Mouse (Mus musculus): ENCODE data around the gene Zfp865. TPM values are rescaled to one million over a fixed set of nuclear protein-coding genes. Genes with fewer than 3 reads are reported as not detected.
"Not testable (repeated sequence)": the region's sequence is repeated elsewhere in the genome, so short reads cannot be mapped to it uniquely, and the experiment has no call there.

Gene Zfp865
- polyA plus RNA-seq, 1 experiment from 2014 or later = 1.2 TPM

GRCm38 (mm10) chr7:4993999-4994788, 26.0 kb upstream of the Zfp865 start:
- Histone ChIP-seq H3K27ac (ENCODE audit: low read length) (no peak overlapping the region), H3K4me3 (ENCODE audit: low read depth, low read length) (no peak overlapping the region), H3K4me1 (ENCODE audit: control insufficient read depth, low read depth, low read length) (no peaks in the 10 kb centered on the region; the same call in 1 of the 2 replicates), H3K4me2 (ENCODE audit: low read depth, low read length) (no peak overlapping the region), H3K9ac (ENCODE audit: low read depth, low read length) (no peak overlapping the region), H3K36me3 (ENCODE audit: control insufficient read depth, insufficient read depth) (0 out of 2 replicates have a peak, but pooled peaks cover 3% of the 10 kb centered on the region), H3K9me3 (replicated peaks; ENCODE audit: control insufficient read depth, low read length) (no peaks in the 10 kb centered on the region), H3K27me3 (ENCODE audit: control insufficient read depth, insufficient read depth, low read depth, low read length) (peaks cover 20% of the 10 kb centered on the region)
- WGBS (ENCODE audit: insufficient replicate concordance) = 52% methylated on average over 59 of the region's 59 CpGs
- ATAC-seq (ENCODE audit: low read depth) = no peak

- 0 out of 2 replicates have a peak, but pooled peaks cover 3% of the 10 kb centered on the region for H3K36me3 ChIP-seq (ENCODE audit: control insufficient read depth, insufficient read depth)
- H3K9ac ChIP-seq (ENCODE audit: low read depth, low read length) = peak overlapping the region; percentile 58
- 0 out of 2 replicates have a peak, but pooled peaks have one; percentile 13 for ATAC-seq (ENCODE audit: low read depth)
- 8% methylated on average over 17 of the region's 19 CpGs for WGBS (ENCODE audit: insufficient replicate concordance)
- H3K4me2 ChIP-seq (ENCODE audit: low read depth, low read length) = peak overlapping the region; percentile 56
- no peaks in the 10 kb centered on the region; the same call in 1 of the 2 replicates for H3K4me1 ChIP-seq (ENCODE audit: control insufficient read depth, low read depth, low read length)
- no peaks in the 10 kb centered on the region for H3K9me3 ChIP-seq (replicated peaks; ENCODE audit: control insufficient read depth, low read length)
- peaks cover 20% of the 10 kb centered on the region for H3K27me3 ChIP-seq (ENCODE audit: control insufficient read depth, insufficient read depth, low read depth, low read length)
- H3K27ac ChIP-seq (ENCODE audit: low read length) = no peak overlapping the region
- H3K4me3 ChIP-seq (ENCODE audit: low read depth, low read length) = peak overlapping the region; percentile 63
Measured at GRCm38 (mm10) chr7:4995268-4996002, 24.7 kb upstream of the Zfp865 start.

- Histone ChIP-seq H3K36me3 (ENCODE audit: control insufficient read depth, insufficient read depth) (0 out of 2 replicates have a peak, but pooled peaks cover 3% of the 10 kb centered on the region), H3K9ac (ENCODE audit: low read depth, low read length) (peak within 1 kb of the TSS; percentile 58), H3K4me1 (ENCODE audit: control insufficient read depth, low read depth, low read length) (no peaks in the 10 kb centered on the region; the same call in 1 of the 2 replicates), H3K27me3 (ENCODE audit: control insufficient read depth, insufficient read depth, low read depth, low read length) (peaks cover 20% of the 10 kb centered on the region), H3K9me3 (replicated peaks; ENCODE audit: control insufficient read depth, low read length) (no peaks in the 10 kb centered on the region), H3K27ac (ENCODE audit: low read length) (no peak within 1 kb of the TSS; the same call in 1 of the 2 replicates), H3K4me2 (ENCODE audit: low read depth, low read length) (peak within 1 kb of the TSS; percentile 56), H3K4me3 (ENCODE audit: low read depth, low read length) (peak within 1 kb of the TSS; percentile 63)
- peak; percentile 73 for ATAC-seq (ENCODE audit: low read depth)
- 12% methylated on average over 12 of the region's 26 CpGs for whole genome bisulfite sequencing (ENCODE audit: insufficient replicate concordance)
Measured at GRCm38 (mm10) chr7:4996003-4996895, 23.9 kb upstream of the Zfp865 start, which contains the start of gene Zfp579. TSS of gene Zfp579 (minus strand) at chr7:4996158.

GRCm38 (mm10) chr7:4996934-4997333, 23.2 kb upstream of the Zfp865 start:
- ATAC-seq (ENCODE audit: low read depth) = no peak
- Histone ChIP-seq H3K27ac (ENCODE audit: low read length) (no peak overlapping the region), H3K9ac (ENCODE audit: low read depth, low read length) (no peak overlapping the region), H3K4me3 (ENCODE audit: low read depth, low read length) (no peak overlapping the region), H3K36me3 (ENCODE audit: control insufficient read depth, insufficient read depth) (0 out of 2 replicates have a peak, but pooled peaks cover 3% of the 10 kb centered on the region), H3K27me3 (ENCODE audit: control insufficient read depth, insufficient read depth, low read depth, low read length) (peaks cover 20% of the 10 kb centered on the region), H3K9me3 (replicated peaks; ENCODE audit: control insufficient read depth, low read length) (no peaks in the 10 kb centered on the region), H3K4me2 (ENCODE audit: low read depth, low read length) (no peak overlapping the region), H3K4me1 (ENCODE audit: control insufficient read depth, low read depth, low read length) (no peaks in the 10 kb centered on the region; the same call in 1 of the 2 replicates)
- WGBS (ENCODE audit: insufficient replicate concordance) = 64% methylated on average over 6 of the region's 8 CpGs

DNA sequence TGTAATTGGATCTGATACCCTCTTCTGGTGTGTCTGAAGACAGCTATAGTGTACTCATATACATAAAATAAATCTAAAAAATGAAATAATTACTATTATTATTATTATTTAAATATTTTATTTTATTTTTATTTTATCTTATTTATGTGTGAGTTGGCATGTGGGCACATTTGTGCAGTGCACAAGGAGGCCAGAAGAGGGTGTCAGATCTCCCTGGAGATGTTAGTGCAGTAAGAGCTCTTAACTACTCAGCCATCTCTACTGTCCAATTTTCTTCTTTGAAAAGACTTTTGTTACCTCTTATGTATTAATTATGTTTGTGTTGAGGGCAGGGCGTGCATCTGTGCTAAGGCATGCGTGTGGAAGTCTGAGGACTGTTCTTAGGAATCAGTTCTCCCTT, 20.3 kb upstream of the Zfp865 start:
- no peaks in the 10 kb centered on the region for H3K36me3 ChIP-seq (ENCODE audit: control insufficient read depth, insufficient read depth)
- H3K4me1 ChIP-seq (ENCODE audit: control insufficient read depth, low read depth, low read length) = no peaks in the 10 kb centered on the region; the same call in 1 of the 2 replicates
- WGBS (ENCODE audit: insufficient replicate concordance) = 29% methylated on average over 2 of the region's 2 CpGs
- no peak overlapping the region for H3K27ac ChIP-seq (ENCODE audit: low read length)
- H3K9me3 ChIP-seq (replicated peaks; ENCODE audit: control insufficient read depth, low read length) = no peaks in the 10 kb centered on the region; the same call in 1 of the 2 replicates
- no peak overlapping the region for H3K9ac ChIP-seq (ENCODE audit: low read depth, low read length)
- no peak for ATAC-seq (ENCODE audit: low read depth)
- peaks cover 5% of the 10 kb centered on the region for H3K27me3 ChIP-seq (ENCODE audit: control insufficient read depth, insufficient read depth, low read depth, low read length)
- H3K4me3 ChIP-seq (ENCODE audit: low read depth, low read length) = no peak overlapping the region
- H3K4me2 ChIP-seq (ENCODE audit: low read depth, low read length) = no peak overlapping the region

DNA sequence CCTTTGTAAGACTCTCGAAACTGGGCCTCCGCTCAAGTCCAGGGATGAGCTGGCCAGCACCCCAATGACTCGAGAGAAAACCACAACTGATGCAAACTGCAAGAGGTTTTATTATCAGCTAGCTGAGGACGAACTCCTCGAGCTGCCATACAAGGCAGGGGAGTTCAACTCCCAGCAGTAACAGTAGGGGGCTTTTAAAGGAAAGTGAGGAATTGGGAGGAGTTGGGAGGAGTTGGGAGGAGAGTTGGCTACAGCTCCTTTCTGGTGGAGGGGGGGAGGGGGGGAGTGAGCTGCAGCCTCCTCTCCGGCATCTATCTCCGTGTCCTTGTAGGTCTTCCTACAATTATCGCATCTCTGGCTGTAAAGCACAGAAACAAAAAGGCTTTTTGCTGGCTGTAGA, 17.3 kb upstream of the Zfp865 start:
- not testable (repeated sequence) for H3K4me1 ChIP-seq (ENCODE audit: control insufficient read depth, low read depth, low read length); H3K4me2 ChIP-seq (ENCODE audit: low read depth, low read length); H3K27me3 ChIP-seq (ENCODE audit: control insufficient read depth, insufficient read depth, low read depth, low read length); H3K9me3 ChIP-seq (replicated peaks; ENCODE audit: control insufficient read depth, low read length); H3K27ac ChIP-seq (ENCODE audit: low read length); ATAC-seq (ENCODE audit: low read depth); H3K9ac ChIP-seq (ENCODE audit: low read depth, low read length); H3K4me3 ChIP-seq (ENCODE audit: low read depth, low read length)
- WGBS (ENCODE audit: insufficient replicate concordance) = 57% methylated on average over 8 of the region's 8 CpGs
- H3K36me3 ChIP-seq (ENCODE audit: control insufficient read depth, insufficient read depth) = peaks cover 10% of the 10 kb centered on the region

- no peak overlapping the region for H3K4me3 ChIP-seq (ENCODE audit: low read depth, low read length)
- H3K36me3 ChIP-seq (ENCODE audit: control insufficient read depth, insufficient read depth) = peaks cover 56% of the 10 kb centered on the region
- no peak overlapping the region for H3K4me2 ChIP-seq (ENCODE audit: low read depth, low read length)
- WGBS (ENCODE audit: insufficient replicate concordance) = 90% methylated on average over 26 of the region's 26 CpGs
- no peak overlapping the region for H3K9ac ChIP-seq (ENCODE audit: low read depth, low read length)
- peaks cover 3% of the 10 kb centered on the region for H3K4me1 ChIP-seq (ENCODE audit: control insufficient read depth, low read depth, low read length)
- no peak overlapping the region for H3K27ac ChIP-seq (ENCODE audit: low read length)
- H3K9me3 ChIP-seq (replicated peaks; ENCODE audit: control insufficient read depth, low read length) = no peaks in the 10 kb centered on the region
- ATAC-seq (ENCODE audit: low read depth) = no peak
- H3K27me3 ChIP-seq (ENCODE audit: control insufficient read depth, insufficient read depth, low read depth, low read length) = no peaks in the 10 kb centered on the region
Measured at GRCm38 (mm10) chr7:5008229-5008628, 11.9 kb upstream of the Zfp865 start.
